Mouse (Mus musculus): ENCODE measurements around the gene Emx1. TPM values are rescaled to one million over a fixed set of nuclear protein-coding genes. Genes with fewer than 3 reads are reported as not detected.

Gene Emx1
- not detected for polyA plus RNA-seq (2017; shearing (Covaris generic))

DNA sequence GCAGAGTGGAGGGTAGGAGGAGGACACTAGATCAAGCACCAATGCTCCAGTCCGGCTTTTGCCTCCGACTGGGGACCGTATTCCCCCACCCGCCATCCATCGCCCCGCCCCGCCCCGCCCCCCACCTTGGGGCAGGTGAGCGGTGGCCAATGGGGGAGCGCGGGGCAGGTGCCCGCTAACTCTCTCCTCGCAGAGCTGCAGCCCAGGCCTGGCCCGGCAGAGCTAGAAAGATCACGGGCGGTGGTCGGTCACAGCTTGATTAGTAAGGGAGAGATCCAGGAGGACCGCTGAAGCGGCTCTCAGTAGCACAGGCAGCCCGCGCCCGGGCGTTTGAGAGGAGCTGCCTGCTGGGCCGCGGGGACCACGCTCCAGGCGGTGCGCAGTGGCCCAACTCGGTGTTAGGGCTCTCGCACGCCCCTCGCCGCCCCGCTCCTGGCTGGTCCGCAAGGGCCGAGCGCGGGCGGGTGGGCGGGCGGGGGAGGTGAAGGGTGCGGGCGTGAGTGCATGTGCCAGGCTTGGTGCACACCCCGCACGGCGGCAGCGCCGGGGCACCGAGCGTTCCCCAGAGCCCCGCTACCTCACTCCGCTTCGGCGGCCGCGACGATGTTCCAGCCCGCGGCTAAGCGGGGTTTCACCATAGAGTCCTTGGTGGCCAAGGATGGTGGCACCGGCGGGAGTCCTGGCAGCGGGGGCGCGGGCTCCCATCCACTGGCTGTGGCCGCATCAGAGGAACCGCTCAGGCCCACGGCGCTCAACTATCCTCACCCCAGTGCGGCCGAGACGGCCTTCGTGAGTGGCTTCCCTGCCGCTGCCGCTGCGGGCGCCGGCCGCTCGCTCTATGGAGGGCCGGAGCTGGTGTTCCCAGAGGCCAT, at the start of gene Emx1:
Emx1 (plus strand) TSS at position 99 of the 872 bp plus-strand sequence.

Other genes with a start within 250 kb of the Emx1 start
- 43.2 TPM for gene Exoc6b, start 117.9 kb upstream of the Emx1 start, polyA plus RNA-seq (2017; shearing (Covaris generic))
- gene Spr, start 49.7 kb upstream of the Emx1 start, polyA plus RNA-seq (2017; shearing (Covaris generic)): 55.0 TPM
- 0.34 TPM for gene Sfxn5, start 146.0 kb downstream of the Emx1 start, polyA plus RNA-seq (2017; shearing (Covaris generic))
- gene Rab11fip5, start 187.2 kb downstream of the Emx1 start, polyA plus RNA-seq (2017; shearing (Covaris generic)): 0.34 TPM
- gene Noto, start 236.4 kb downstream of the Emx1 start, polyA plus RNA-seq (2017; shearing (Covaris generic)): not detected
- gene Smyd5, start 244.6 kb downstream of the Emx1 start, polyA plus RNA-seq (2017; shearing (Covaris generic)): 52.4 TPM

Data from activated CD4-positive, CD25-positive, alpha-beta regulatory T cell, adult 9 weeks (primary cell).